Mouse (Mus musculus): ENCODE results near the gene Snrpe. TPM values are rescaled to one million over a fixed set of nuclear protein-coding genes. Genes with fewer than 3 reads are reported as not detected.

The Snrpe gene
- polyA plus RNA-seq, 1 experiment from 2014 or later = 513 TPM

GRCm38 (mm10) chr1:133571293-133571692 is 38.8 kb downstream of the Snrpe start:
- no peak overlapping the region for H3K4me3 ChIP-seq (replicated peaks; ENCODE audit: low read length)
- H3K4me1 ChIP-seq (ENCODE audit: control insufficient read depth, insufficient read depth, low read length) = no peaks in the 10 kb centered on the region
- H3K9ac ChIP-seq (ENCODE audit: low read length) = no peak overlapping the region
- H3K36me3 ChIP-seq (ENCODE audit: control insufficient read depth, insufficient read depth, low read length) = no peaks in the 10 kb centered on the region
- 65% methylated on average over 11 of the region's 11 CpGs for WGBS
- H3K9me3 ChIP-seq (replicated peaks; ENCODE audit: control insufficient read depth, low read length) = 0 out of 2 replicates have a peak, but pooled peaks cover 3% of the 10 kb centered on the region
- no peak overlapping the region for H3K4me2 ChIP-seq (ENCODE audit: low read depth, low read length)
- H3K27ac ChIP-seq (ENCODE audit: low read length) = no peak overlapping the region
- no peak for ATAC-seq (ENCODE audit: insufficient read depth, low FRiP score)
- no peaks in the 10 kb centered on the region for H3K27me3 ChIP-seq (ENCODE audit: control insufficient read depth, insufficient read depth, low read length)

Other genes starting within 250 kb of the Snrpe start
- 4.5 and 4.7 TPM in 2 replicates for gene Etnk2, start 246.7 kb downstream of the Snrpe start, polyA plus RNA-seq (2015; fragmentation: Nextera tagmentation; extraction: Ambion mirVana)
- gene Sox13, start 185.9 kb downstream of the Snrpe start, polyA plus RNA-seq (2015; fragmentation: Nextera tagmentation; extraction: Ambion mirVana) = 5.2 and 5.6 TPM in 2 replicates
- gene Zbed6, start 50.6 kb upstream of the Snrpe start, polyA plus RNA-seq (2015; fragmentation: Nextera tagmentation; extraction: Ambion mirVana) = not detected in 2 replicates
- gene Gm38394, start 51.0 kb upstream of the Snrpe start, polyA plus RNA-seq (2015; fragmentation: Nextera tagmentation; extraction: Ambion mirVana) = 5.3 and 6.2 TPM in 2 replicates
- 0.63 and 1.1 TPM in 2 replicates for gene Lax1, start 79.8 kb upstream of the Snrpe start, polyA plus RNA-seq (2015; fragmentation: Nextera tagmentation; extraction: Ambion mirVana)
- 22.3 and 23.9 TPM in 2 replicates for gene Atp2b4, start 190.8 kb upstream of the Snrpe start, polyA plus RNA-seq (2015; fragmentation: Nextera tagmentation; extraction: Ambion mirVana)